Mouse (Mus musculus): Measurements from ENCODE around the gene Dlgap1.

DNA sequence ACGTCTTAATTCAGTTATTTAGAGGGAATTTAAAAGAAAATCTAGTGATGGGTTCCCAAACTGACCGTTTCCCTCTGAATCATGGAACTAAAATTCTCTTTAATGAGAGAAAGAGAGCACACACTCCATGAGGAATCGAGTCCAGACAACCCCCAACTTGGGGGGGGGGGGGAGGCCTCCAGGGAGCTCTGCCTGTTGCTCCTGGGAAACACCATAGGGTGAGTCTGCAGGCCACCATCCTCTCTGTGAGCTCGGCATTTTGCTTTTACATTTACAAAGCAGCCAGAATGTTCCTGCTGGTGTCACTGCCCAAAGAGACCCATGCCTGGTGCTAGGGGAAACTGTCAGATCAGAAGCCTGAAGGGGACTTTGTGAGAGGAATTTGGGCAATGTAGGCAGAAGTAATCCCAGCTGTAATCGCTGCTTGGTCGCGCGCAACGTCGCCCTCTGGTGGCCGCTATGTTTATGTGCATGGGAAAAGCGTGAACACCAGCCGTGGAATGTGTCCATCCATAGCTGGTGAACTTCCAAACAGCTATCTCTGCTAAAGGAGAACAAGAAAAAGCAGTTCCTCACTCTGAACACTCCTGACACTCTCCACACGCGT lies 714.8 kb downstream of the Dlgap1 start:
- no peak for TF ChIP-seq GATA1 (IDR thresholded peaks at IDR 0.05; ENCODE audit: borderline replicate concordance, low read length)
- no peak for TF ChIP-seq FLI1 (IDR thresholded peaks at IDR 0.05; ENCODE audit: low read length)
